Mouse (Mus musculus) splenic B cell, adult 2 months (primary cell): ENCODE data around the gene Gm382.

ENCODE experiments used
- DNase-seq: peaks from one replicate; pipeline ENCODE4 v3.0.0-alpha.2; 2011; ENCODE audit warnings: low read depth, low spot score
- H3K27me3 ChIP-seq: 2 replicates; pipeline ENCODE4 v1.6.1; 2012; ENCODE audit warnings: mild to moderate bottlenecking, low read length, moderate library complexity, mixed read lengths; ENCODE audit not compliant: control insufficient read depth, poor library complexity, insufficient read depth, severe bottlenecking
- H3K36me3 ChIP-seq: 2 replicates; pipeline ENCODE4 v1.6.1; 2012; ENCODE audit warnings: mild to moderate bottlenecking, low read length, moderate library complexity, mixed read lengths; ENCODE audit not compliant: control insufficient read depth, poor library complexity, insufficient read depth, severe bottlenecking

Gm382 gene

DNA sequence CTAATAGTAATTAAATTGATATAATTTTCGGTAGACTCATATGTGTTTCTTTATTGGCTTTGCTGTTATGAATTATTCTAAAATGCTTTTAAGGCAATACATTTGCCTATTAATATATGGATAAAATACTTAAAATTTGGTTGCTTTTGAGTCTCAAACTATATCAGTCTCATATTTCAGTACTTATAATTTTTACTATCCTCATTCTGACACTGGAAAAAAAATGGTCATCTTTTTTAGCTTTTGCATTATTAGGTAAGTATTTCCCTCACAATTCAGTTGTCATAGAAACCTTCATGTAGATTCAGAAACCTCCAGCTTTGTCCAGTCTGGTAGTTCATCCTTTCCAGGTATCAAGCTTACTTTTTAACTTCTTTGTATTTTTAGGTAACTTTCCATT lies at the start of gene Gm382:
Gm382 (plus strand) TSS at position 301 of the 400 bp plus-strand sequence.
- H3K36me3 ChIP-seq, result no peaks in the 10 kb centered on the region

GRCm38 (mm10) chrX:127070179-127070578 lies 30.4 kb downstream of the Gm382 start:
- no peak for DNase-seq
- Histone ChIP-seq H3K36me3 (no peaks in the 10 kb centered on the region), H3K27me3 (no peaks in the 10 kb centered on the region)

More for the DNA sequence above, at the start of gene Gm382:
- H3K27me3 ChIP-seq, result no peaks in the 10 kb centered on the region
- no peak for DNase-seq

DNA sequence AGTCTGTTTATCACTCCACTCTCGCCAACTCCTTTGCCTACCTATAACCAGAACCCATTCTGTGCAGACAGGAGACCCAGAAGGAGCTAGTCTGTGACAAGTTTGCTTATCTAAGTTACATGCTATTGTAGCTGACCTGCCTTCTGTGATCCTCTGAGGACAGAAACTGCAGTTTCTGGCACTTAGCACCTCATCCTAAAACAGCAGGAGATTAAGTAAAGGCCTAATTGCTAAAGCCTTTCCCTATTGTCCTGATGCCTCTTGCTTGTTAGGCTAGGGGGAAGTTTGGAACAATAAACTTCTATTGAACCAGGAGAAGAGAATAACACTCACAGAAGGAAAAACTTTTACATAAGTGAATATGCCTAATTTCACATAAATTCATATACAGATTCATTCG lies 51.5 kb downstream of the Gm382 start:
- Histone ChIP-seq H3K27me3 (no peaks in the 10 kb centered on the region), H3K36me3 (no peaks in the 10 kb centered on the region)
- no peak for DNase-seq

GRCm38 (mm10) chrX:127093036-127093435 lies 53.3 kb downstream of the Gm382 start:
- no peak for DNase-seq

DNA sequence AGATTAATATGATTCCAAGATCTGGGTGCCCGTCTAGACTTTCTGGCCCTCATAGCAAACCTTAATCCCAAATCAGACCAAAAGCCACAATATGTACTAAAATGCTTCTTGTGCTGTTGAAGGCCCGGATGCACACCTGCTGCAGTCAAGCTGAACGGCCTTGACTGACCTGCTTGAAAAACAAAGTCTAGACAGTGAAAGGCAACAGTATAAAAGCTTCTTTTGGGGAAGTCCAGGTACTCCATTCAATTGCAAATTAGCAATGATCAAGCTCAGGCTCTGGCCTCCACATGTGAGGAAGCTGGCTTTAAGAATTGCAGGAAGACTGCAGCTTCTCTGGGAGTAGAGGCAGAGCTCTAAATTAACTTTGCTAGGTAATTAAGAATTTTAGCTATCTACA lies 54.2 kb downstream of the Gm382 start:
- Histone ChIP-seq H3K27me3 (no peaks in the 10 kb centered on the region), H3K36me3 (no peaks in the 10 kb centered on the region)
- no peak for DNase-seq

More at GRCm38 (mm10) chrX:127093036-127093435, 53.3 kb downstream of the Gm382 start:
- H3K36me3 ChIP-seq, result no peaks in the 10 kb centered on the region
- H3K27me3 ChIP-seq, result no peaks in the 10 kb centered on the region

DNA sequence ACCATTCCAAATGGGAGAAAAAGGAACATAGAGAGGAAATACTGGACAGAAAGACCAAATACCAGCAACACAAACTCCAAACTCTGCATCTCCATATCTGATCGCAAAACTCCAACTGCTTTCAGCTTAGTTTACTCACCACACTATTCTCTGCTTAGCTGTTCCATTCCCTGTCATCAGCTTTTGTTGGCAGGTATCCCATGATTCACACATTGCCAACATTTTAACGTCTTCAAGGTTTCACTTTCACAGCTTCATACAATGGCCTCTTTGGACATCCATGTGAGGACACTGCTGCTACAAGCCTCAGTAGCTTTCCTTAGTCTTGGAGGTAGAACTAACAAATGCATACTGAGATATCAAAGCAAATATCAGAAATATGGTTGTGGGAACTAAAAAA lies 64.6 kb downstream of the Gm382 start:
- no peak for DNase-seq
- Histone ChIP-seq H3K36me3 (no peaks in the 10 kb centered on the region), H3K27me3 (no peaks in the 10 kb centered on the region)
